Mouse (Mus musculus): Measurements from ENCODE around the gene Pbx1.

GRCm38 (mm10) chr1:168384594-168384955 is 47.5 kb downstream of the Pbx1 start:
- no peak for TF ChIP-seq CTCF (IDR thresholded peaks at IDR 0.05; ENCODE audit: extremely low read depth, insufficient read length, insufficient replicate concordance, low read depth, low read length)
- TF ChIP-seq POLR2A (IDR thresholded peaks at IDR 0.05; ENCODE audit: low read depth, low read length) = no peak

Data from small intestine, adult 2 months (tissue).